Mouse (Mus musculus) heart, embryonic 12.5 days (tissue): ENCODE measurements around the gene Tnr. TPM values are rescaled to one million over a fixed set of nuclear protein-coding genes. Genes with fewer than 3 reads are reported as not detected.

Experiments
- ATAC-seq: fragments of 200-750 bp; cut with Nextera tagmentation; 2 replicates; pipeline ENCODE4 v1.8.0; 2017; ENCODE audit warnings: moderate TSS enrichment, moderate library complexity; ENCODE audit not compliant: insufficient number of reproducible peaks, low FRiP score
- H3K27ac ChIP-seq: fragments of 300-500 bp; sonication (generic); 2 replicates; pipeline ENCODE4 v1.5.1; 2016; ENCODE audit warnings: mild to moderate bottlenecking, moderate library complexity; ENCODE audit not compliant: poor library complexity, severe bottlenecking
- H3K27me3 ChIP-seq: fragments of 300-500 bp; sonication (generic); replicated peaks from 2 replicates; pipeline ENCODE4 v1.6.1; 2016; ENCODE audit warnings: mild to moderate bottlenecking, moderate library complexity
- H3K36me3 ChIP-seq: fragments of 300-500 bp; sonication (generic); 2 replicates; pipeline ENCODE4 v1.6.1; 2016; ENCODE audit warnings: mild to moderate bottlenecking, moderate library complexity
- H3K4me1 ChIP-seq: fragments of 300-500 bp; sonication (generic); replicated peaks from 2 replicates; pipeline ENCODE4 v1.6.1; 2016; ENCODE audit warnings: mild to moderate bottlenecking
- H3K4me2 ChIP-seq: fragments of 300-500 bp; sonication (generic); 2 replicates; pipeline ENCODE4 v1.6.1; 2016; ENCODE audit warnings: mild to moderate bottlenecking, moderate library complexity
- H3K4me3 ChIP-seq: fragments of 300-500 bp; sonication (generic); 2 replicates; pipeline ENCODE4 v1.5.1; 2016; ENCODE audit warnings: mild to moderate bottlenecking
- H3K9ac ChIP-seq: fragments of 300-500 bp; sonication (generic); 2 replicates; pipeline ENCODE4 v1.6.1; 2016; ENCODE audit warnings: mild to moderate bottlenecking, moderate library complexity
- H3K9me3 ChIP-seq: fragments of 300-500 bp; sonication (generic); replicated peaks from 2 replicates; pipeline ENCODE4 v1.6.1; 2016; ENCODE audit warnings: mild to moderate bottlenecking, moderate library complexity
- WGBS: fragments of 180-500 bp; shearing (Covaris S2); methylation state at CpG from one replicate; pipeline ENCODE4 v1.1.7; 2016; 5-methylcytosine and 5-hydroxymethylcytosine counted together
- polyA plus RNA-seq: library from polyadenylated mRNA; unstranded; fragments of >200 nt; fragmentation: Nextera tagmentation; extraction: Ambion mirVana; gene quantifications from 2 replicates; pipeline ENCODE4 v1.2.1, GENCODE M21; 2016

Tnr gene
- polyA plus RNA-seq, 1 experiment from 2014 or later = not detected

GRCm38 (mm10) chr1:159524051-159524549 is 531 bp downstream of the Tnr start:
- H3K4me2 ChIP-seq = no peak overlapping the region
- no peak; the same call in 1 of the 2 replicates for ATAC-seq
- H3K27me3 ChIP-seq = peaks cover 30% of the 10 kb centered on the region
- H3K27ac ChIP-seq = no peak overlapping the region
- H3K4me3 ChIP-seq = no peak overlapping the region
- H3K9ac ChIP-seq = no peak overlapping the region
- no peaks in the 10 kb centered on the region for H3K9me3 ChIP-seq
- 1% methylated on average over 18 of the region's 18 CpGs for WGBS
- no peaks in the 10 kb centered on the region for H3K36me3 ChIP-seq
- H3K4me1 ChIP-seq = no peaks in the 10 kb centered on the region

GRCm38 (mm10) chr1:159532841-159533569 is 9.4 kb downstream of the Tnr start:
- H3K9ac ChIP-seq = no peak overlapping the region

GRCm38 (mm10) chr1:159535582-159535981 is 12.0 kb downstream of the Tnr start:
- H3K27ac ChIP-seq = no peak overlapping the region
- no peaks in the 10 kb centered on the region for H3K36me3 ChIP-seq
- H3K4me3 ChIP-seq = no peak overlapping the region
- 0 out of 2 replicates have a peak, but pooled peaks cover 5% of the 10 kb centered on the region for H3K4me1 ChIP-seq
- ATAC-seq = no peak; the same call in 1 of the 2 replicates
- no peak overlapping the region for H3K4me2 ChIP-seq
- no peaks in the 10 kb centered on the region for H3K9me3 ChIP-seq
- H3K27me3 ChIP-seq = peaks cover 13% of the 10 kb centered on the region; the same call in 1 of the 2 replicates
- 2% methylated on average over 4 of the region's 4 CpGs for WGBS
- no peak overlapping the region for H3K9ac ChIP-seq

More at GRCm38 (mm10) chr1:159532841-159533569, 9.4 kb downstream of the Tnr start:
- no peak overlapping the region for H3K27ac ChIP-seq
- no peak overlapping the region for H3K4me2 ChIP-seq
- H3K9me3 ChIP-seq = no peaks in the 10 kb centered on the region
- H3K27me3 ChIP-seq = peaks cover 13% of the 10 kb centered on the region; the same call in 1 of the 2 replicates
- H3K36me3 ChIP-seq = no peaks in the 10 kb centered on the region
- H3K4me3 ChIP-seq = no peak overlapping the region
- no peak for ATAC-seq
- WGBS = 32% methylated on average over 4 of the region's 4 CpGs
- H3K4me1 ChIP-seq = 0 out of 2 replicates have a peak, but pooled peaks cover 5% of the 10 kb centered on the region

GRCm38 (mm10) chr1:159537541-159537940 is 14.0 kb downstream of the Tnr start:
- no peak overlapping the region for H3K27ac ChIP-seq
- no peak overlapping the region for H3K9ac ChIP-seq
- no peak overlapping the region for H3K4me2 ChIP-seq
- H3K27me3 ChIP-seq = peaks cover 2% of the 10 kb centered on the region; the same call in 1 of the 2 replicates
- no peak overlapping the region for H3K4me3 ChIP-seq
- no peaks in the 10 kb centered on the region for H3K36me3 ChIP-seq
- H3K4me1 ChIP-seq = 0 out of 2 replicates have a peak, but pooled peaks cover 5% of the 10 kb centered on the region
- H3K9me3 ChIP-seq = no peaks in the 10 kb centered on the region
- no peak for ATAC-seq

GRCm38 (mm10) chr1:159538076-159538475 is 14.5 kb downstream of the Tnr start:
- no peaks in the 10 kb centered on the region for H3K36me3 ChIP-seq
- no peak for ATAC-seq
- H3K4me3 ChIP-seq = no peak overlapping the region
- WGBS = 48% methylated on average over 7 of the region's 7 CpGs
- 0 out of 2 replicates have a peak, but pooled peaks cover 5% of the 10 kb centered on the region for H3K4me1 ChIP-seq
- no peak overlapping the region for H3K27ac ChIP-seq
- no peak overlapping the region for H3K4me2 ChIP-seq
- H3K9me3 ChIP-seq = no peaks in the 10 kb centered on the region
- peaks cover 2% of the 10 kb centered on the region; the same call in 1 of the 2 replicates for H3K27me3 ChIP-seq
- H3K9ac ChIP-seq = no peak overlapping the region

- H3K9ac ChIP-seq = no peak overlapping the region
- H3K27ac ChIP-seq = no peak overlapping the region
- H3K27me3 ChIP-seq = 0 out of 2 replicates have a peak, but pooled peaks cover 7% of the 10 kb centered on the region
- H3K9me3 ChIP-seq = no peaks in the 10 kb centered on the region
- no peak overlapping the region for H3K4me3 ChIP-seq
- no peak overlapping the region for H3K4me2 ChIP-seq
- no peak for ATAC-seq
- H3K36me3 ChIP-seq = no peaks in the 10 kb centered on the region
- 63% methylated on average over 9 of the region's 9 CpGs for WGBS
- no peaks in the 10 kb centered on the region for H3K4me1 ChIP-seq
Observed at GRCm38 (mm10) chr1:159545470-159546145, 22.0 kb downstream of the Tnr start.

GRCm38 (mm10) chr1:159551036-159551435 is 27.5 kb downstream of the Tnr start:
- Histone ChIP-seq H3K9me3 (no peaks in the 10 kb centered on the region), H3K27me3 (peaks cover 8% of the 10 kb centered on the region; the same call in 1 of the 2 replicates), H3K4me1 (no peaks in the 10 kb centered on the region), H3K9ac (no peak overlapping the region), H3K27ac (no peak overlapping the region), H3K36me3 (no peaks in the 10 kb centered on the region), H3K4me3 (no peak overlapping the region), H3K4me2 (no peak overlapping the region)
- WGBS = 58% methylated on average over 10 of the region's 10 CpGs
- ATAC-seq = no peak

- WGBS = 54% methylated on average over 17 of the region's 17 CpGs
- peaks cover 8% of the 10 kb centered on the region; the same call in 1 of the 2 replicates for H3K27me3 ChIP-seq
- ATAC-seq = no peak
- no peaks in the 10 kb centered on the region for H3K4me1 ChIP-seq
- H3K36me3 ChIP-seq = no peaks in the 10 kb centered on the region
- no peak overlapping the region for H3K4me2 ChIP-seq
- H3K9me3 ChIP-seq = no peaks in the 10 kb centered on the region
- no peak overlapping the region for H3K4me3 ChIP-seq
- H3K9ac ChIP-seq = no peak overlapping the region
- H3K27ac ChIP-seq = no peak overlapping the region
Observed at GRCm38 (mm10) chr1:159551591-159552442, 28.2 kb downstream of the Tnr start.

- H3K27ac ChIP-seq = no peak overlapping the region
- no peaks in the 10 kb centered on the region for H3K9me3 ChIP-seq
- no peaks in the 10 kb centered on the region for H3K36me3 ChIP-seq
- no peaks in the 10 kb centered on the region for H3K27me3 ChIP-seq
- H3K4me1 ChIP-seq = no peaks in the 10 kb centered on the region
- 62% methylated on average over 3 of the region's 3 CpGs for WGBS
- no peak overlapping the region for H3K9ac ChIP-seq
- H3K4me3 ChIP-seq = no peak overlapping the region
- no peak overlapping the region for H3K4me2 ChIP-seq
- ATAC-seq = no peak
Observed at GRCm38 (mm10) chr1:159561616-159562015, 38.0 kb downstream of the Tnr start.

GRCm38 (mm10) chr1:159565129-159565528 is 41.6 kb downstream of the Tnr start:
- no peak overlapping the region for H3K27ac ChIP-seq
- no peak overlapping the region for H3K4me2 ChIP-seq
- WGBS = 86% methylated on average over 1 of the region's 1 CpGs
- H3K9me3 ChIP-seq = no peaks in the 10 kb centered on the region
- no peaks in the 10 kb centered on the region for H3K36me3 ChIP-seq
- no peak overlapping the region for H3K9ac ChIP-seq
- ATAC-seq = no peak
- H3K4me1 ChIP-seq = 0 out of 2 replicates have a peak, but pooled peaks cover 4% of the 10 kb centered on the region
- no peak overlapping the region for H3K4me3 ChIP-seq
- no peaks in the 10 kb centered on the region for H3K27me3 ChIP-seq
